Mouse (Mus musculus) midbrain, embryonic 13.5 days (tissue): ENCODE measurements around the gene Ctnnd2. TPM values are rescaled to one million over a fixed set of nuclear protein-coding genes. Genes with fewer than 3 reads are reported as not detected.

Source experiments
- ATAC-seq: fragments of 200-750 bp; cut with Nextera tagmentation; 2 replicates; pipeline ENCODE4 v1.8.0; 2017; ENCODE audit warnings: mild to moderate bottlenecking, moderate TSS enrichment, moderate library complexity
- H3K27ac ChIP-seq: fragments of 300-500 bp; sonication (generic); 2 replicates; pipeline ENCODE4 v1.5.1; 2015; ENCODE audit warnings: inconsistent platforms, mild to moderate bottlenecking, moderate library complexity
- H3K27me3 ChIP-seq: fragments of 300-500 bp; sonication (generic); 2 replicates; pipeline ENCODE4 v1.6.1; 2015; ENCODE audit warnings: mild to moderate bottlenecking, inconsistent platforms
- H3K36me3 ChIP-seq: fragments of 300-500 bp; sonication (generic); 2 replicates; pipeline ENCODE4 v1.6.1; 2015; ENCODE audit warnings: mild to moderate bottlenecking, inconsistent platforms
- H3K4me1 ChIP-seq: fragments of 300-500 bp; sonication (generic); replicated peaks from 2 replicates; pipeline ENCODE4 v1.6.1; 2015; ENCODE audit warnings: inconsistent platforms
- H3K4me2 ChIP-seq: fragments of 300-500 bp; sonication (generic); replicated peaks from 2 replicates; pipeline ENCODE4 v1.6.1; 2015; ENCODE audit warnings: moderate library complexity, mild to moderate bottlenecking, inconsistent platforms
- H3K4me3 ChIP-seq: fragments of 300-500 bp; sonication (generic); replicated peaks from 2 replicates; pipeline ENCODE4 v1.5.1; 2015; ENCODE audit warnings: mild to moderate bottlenecking, inconsistent platforms
- H3K9ac ChIP-seq: fragments of 300-500 bp; sonication (generic); replicated peaks from 2 replicates; pipeline ENCODE4 v1.6.1; 2015; ENCODE audit warnings: mild to moderate bottlenecking, inconsistent platforms
- H3K9me3 ChIP-seq: fragments of 300-500 bp; sonication (generic); 2 replicates; pipeline ENCODE4 v1.6.1; 2016; ENCODE audit warnings: mild to moderate bottlenecking, inconsistent platforms
- WGBS: fragments of 180-500 bp; shearing (Covaris S2); methylation state at CpG from one replicate; pipeline ENCODE4 v1.1.7; 2015; 5-methylcytosine and 5-hydroxymethylcytosine counted together
- polyA plus RNA-seq: library from polyadenylated mRNA; unstranded; fragments of >200 nt; fragmentation: Nextera tagmentation; extraction: Ambion mirVana; gene quantifications from 2 replicates; pipeline ENCODE4 v1.2.1, GENCODE M21; 2015

Gene Ctnnd2
- polyA plus RNA-seq, 1 experiment from 2014 or later: 54.2 TPM

- no peak for ATAC-seq
- Histone ChIP-seq H3K27me3 (no peaks in the 10 kb centered on the region), H3K4me3 (no peak overlapping the region), H3K4me1 (no peaks in the 10 kb centered on the region), H3K4me2 (no peak overlapping the region), H3K9ac (no peak overlapping the region), H3K9me3 (no peaks in the 10 kb centered on the region), H3K36me3 (no peaks in the 10 kb centered on the region), H3K27ac (no peak overlapping the region)
- WGBS: 92% methylated on average over 5 of the region's 5 CpGs
Observed at GRCm38 (mm10) chr15:30345754-30346153, 173.4 kb downstream of the Ctnnd2 start.

GRCm38 (mm10) chr15:30364491-30364890 lies 192.1 kb downstream of the Ctnnd2 start:
- no peak for ATAC-seq
- Histone ChIP-seq H3K4me3 (no peak overlapping the region), H3K27me3 (no peaks in the 10 kb centered on the region), H3K4me1 (0 out of 2 replicates have a peak, but pooled peaks cover 7% of the 10 kb centered on the region), H3K27ac (no peak overlapping the region), H3K9me3 (no peaks in the 10 kb centered on the region), H3K4me2 (no peak overlapping the region), H3K9ac (no peak overlapping the region), H3K36me3 (no peaks in the 10 kb centered on the region)
- 88% methylated on average over 1 of the region's 1 CpGs for WGBS

GRCm38 (mm10) chr15:30369997-30370396 lies 197.6 kb downstream of the Ctnnd2 start:
- 56% methylated on average over 7 of the region's 7 CpGs for WGBS

GRCm38 (mm10) chr15:30371151-30371550 lies 198.8 kb downstream of the Ctnnd2 start:
- WGBS: 70% methylated on average over 2 of the region's 2 CpGs
- Histone ChIP-seq H3K9ac (no peak overlapping the region), H3K36me3 (no peaks in the 10 kb centered on the region), H3K4me2 (no peak overlapping the region), H3K4me1 (peaks cover 17% of the 10 kb centered on the region), H3K4me3 (no peak overlapping the region), H3K27me3 (no peaks in the 10 kb centered on the region), H3K27ac (0 out of 2 replicates have a peak overlapping the region, but pooled peaks have one; percentile 19), H3K9me3 (no peaks in the 10 kb centered on the region)
- no peak for ATAC-seq

More at GRCm38 (mm10) chr15:30369997-30370396, 197.6 kb downstream of the Ctnnd2 start:
- H3K27me3 ChIP-seq: no peaks in the 10 kb centered on the region
- no peak overlapping the region for H3K9ac ChIP-seq
- H3K36me3 ChIP-seq: no peaks in the 10 kb centered on the region
- no peak overlapping the region for H3K27ac ChIP-seq
- no peak overlapping the region for H3K4me2 ChIP-seq
- H3K9me3 ChIP-seq: no peaks in the 10 kb centered on the region
- H3K4me3 ChIP-seq: no peak overlapping the region
- peaks cover 17% of the 10 kb centered on the region for H3K4me1 ChIP-seq
- ATAC-seq: peak; percentile 38; the same call in 1 of the 2 replicates

- Histone ChIP-seq H3K36me3 (no peaks in the 10 kb centered on the region), H3K9ac (no peak overlapping the region), H3K4me3 (no peak overlapping the region), H3K27me3 (no peaks in the 10 kb centered on the region), H3K4me1 (peaks cover 17% of the 10 kb centered on the region), H3K9me3 (no peaks in the 10 kb centered on the region), H3K27ac (no peak overlapping the region), H3K4me2 (no peak overlapping the region)
- 80% methylated on average over 6 of the region's 6 CpGs for WGBS
- no peak for ATAC-seq
Observed at GRCm38 (mm10) chr15:30373654-30374215, 201.3 kb downstream of the Ctnnd2 start.

- Histone ChIP-seq H3K27me3 (no peaks in the 10 kb centered on the region), H3K4me2 (no peak overlapping the region), H3K36me3 (no peaks in the 10 kb centered on the region), H3K9ac (no peak overlapping the region), H3K27ac (no peak overlapping the region), H3K4me3 (no peak overlapping the region), H3K9me3 (no peaks in the 10 kb centered on the region), H3K4me1 (peaks cover 17% of the 10 kb centered on the region)
- WGBS: 80% methylated on average over 5 of the region's 5 CpGs
- no peak for ATAC-seq
Observed at GRCm38 (mm10) chr15:30374907-30375306, 202.5 kb downstream of the Ctnnd2 start.

GRCm38 (mm10) chr15:30383075-30383842 lies 210.9 kb downstream of the Ctnnd2 start:
- Histone ChIP-seq H3K27ac (no peak overlapping the region), H3K4me3 (no peak overlapping the region)
- 0 out of 2 replicates have a peak, but pooled peaks have one; percentile 34 for ATAC-seq

GRCm38 (mm10) chr15:30384386-30384785 lies 212.0 kb downstream of the Ctnnd2 start:
- no peak overlapping the region for H3K27ac ChIP-seq
- WGBS: 78% methylated on average over 5 of the region's 5 CpGs
- no peaks in the 10 kb centered on the region for H3K9me3 ChIP-seq
- no peaks in the 10 kb centered on the region for H3K27me3 ChIP-seq
- ATAC-seq: no peak
- no peak overlapping the region for H3K4me2 ChIP-seq
- no peaks in the 10 kb centered on the region for H3K36me3 ChIP-seq
- no peak overlapping the region for H3K4me3 ChIP-seq
- H3K4me1 ChIP-seq: peaks cover 15% of the 10 kb centered on the region
- no peak overlapping the region for H3K9ac ChIP-seq

More at GRCm38 (mm10) chr15:30383075-30383842, 210.9 kb downstream of the Ctnnd2 start:
- Histone ChIP-seq H3K4me1 (peaks cover 15% of the 10 kb centered on the region), H3K4me2 (no peak overlapping the region), H3K27me3 (no peaks in the 10 kb centered on the region), H3K9ac (no peak overlapping the region), H3K9me3 (no peaks in the 10 kb centered on the region), H3K36me3 (no peaks in the 10 kb centered on the region)
- WGBS: 18% methylated on average over 9 of the region's 9 CpGs

GRCm38 (mm10) chr15:30386489-30386888 lies 214.1 kb downstream of the Ctnnd2 start:
- H3K27ac ChIP-seq: no peak overlapping the region
- no peak for ATAC-seq
- H3K9ac ChIP-seq: no peak overlapping the region
- no peak overlapping the region for H3K4me3 ChIP-seq
- no peaks in the 10 kb centered on the region for H3K36me3 ChIP-seq
- H3K9me3 ChIP-seq: no peaks in the 10 kb centered on the region
- no peak overlapping the region for H3K4me2 ChIP-seq
- H3K4me1 ChIP-seq: peaks cover 15% of the 10 kb centered on the region
- no peaks in the 10 kb centered on the region for H3K27me3 ChIP-seq

- H3K9ac ChIP-seq: no peak overlapping the region
- H3K27ac ChIP-seq: no peak overlapping the region
- ATAC-seq: no peak
- peaks cover 15% of the 10 kb centered on the region for H3K4me1 ChIP-seq
- no peak overlapping the region for H3K4me3 ChIP-seq
- no peaks in the 10 kb centered on the region for H3K27me3 ChIP-seq
- WGBS: 30% methylated on average over 6 of the region's 6 CpGs
- H3K36me3 ChIP-seq: no peaks in the 10 kb centered on the region
- no peak overlapping the region for H3K4me2 ChIP-seq
- H3K9me3 ChIP-seq: no peaks in the 10 kb centered on the region
Observed at GRCm38 (mm10) chr15:30387244-30387643, 214.9 kb downstream of the Ctnnd2 start.

- H3K4me2 ChIP-seq: no peak overlapping the region
- WGBS: 58% methylated on average over 4 of the region's 4 CpGs
- no peaks in the 10 kb centered on the region for H3K9me3 ChIP-seq
- H3K27me3 ChIP-seq: no peaks in the 10 kb centered on the region
- H3K4me1 ChIP-seq: 0 out of 2 replicates have a peak, but pooled peaks cover 6% of the 10 kb centered on the region
- ATAC-seq: no peak
- no peaks in the 10 kb centered on the region for H3K36me3 ChIP-seq
- H3K4me3 ChIP-seq: no peak overlapping the region
- no peak overlapping the region for H3K27ac ChIP-seq
- no peak overlapping the region for H3K9ac ChIP-seq
Observed at GRCm38 (mm10) chr15:30401111-30401510, 228.7 kb downstream of the Ctnnd2 start.

- Histone ChIP-seq H3K4me1 (no peaks in the 10 kb centered on the region), H3K27me3 (no peaks in the 10 kb centered on the region), H3K36me3 (no peaks in the 10 kb centered on the region), H3K27ac (no peak overlapping the region), H3K4me2 (no peak overlapping the region), H3K9ac (no peak overlapping the region), H3K9me3 (no peaks in the 10 kb centered on the region), H3K4me3 (no peak overlapping the region)
- 12% methylated on average over 1 of the region's 1 CpGs for WGBS
- ATAC-seq: no peak
Observed at GRCm38 (mm10) chr15:30406254-30406653, 233.9 kb downstream of the Ctnnd2 start.
